Mouse (Mus musculus) heart, embryonic 15.5 days (tissue): ENCODE results near the gene Sos1. TPM values are rescaled to one million over a fixed set of nuclear protein-coding genes. Genes with fewer than 3 reads are reported as not detected.
A peak's percentile ranks its signal among the peaks of the same experiment; 100 is the strongest.
"Not testable (repeated sequence)": the region's sequence is repeated elsewhere in the genome, so short reads cannot be mapped to it uniquely, and the experiment has no call there.

ENCODE experiments used
- ATAC-seq: fragments of 200-750 bp; cut with Nextera tagmentation; replicated peaks from 2 replicates; pipeline ENCODE4 v1.8.0; 2017; ENCODE audit warnings: low read depth, moderate TSS enrichment; ENCODE audit not compliant: insufficient number of reproducible peaks, insufficient read depth, low FRiP score
- H3K27ac ChIP-seq: fragments of 300-500 bp; sonication (generic); 2 replicates; pipeline ENCODE4 v1.5.1; 2015; ENCODE audit warnings: mild to moderate bottlenecking, inconsistent platforms
- H3K27me3 ChIP-seq: fragments of 300-500 bp; sonication (generic); 2 replicates; pipeline ENCODE4 v1.6.1; 2015; ENCODE audit warnings: inconsistent platforms
- H3K36me3 ChIP-seq: fragments of 300-500 bp; sonication (generic); 2 replicates; pipeline ENCODE4 v1.6.1; 2015; ENCODE audit warnings: mild to moderate bottlenecking, inconsistent platforms
- H3K4me1 ChIP-seq: fragments of 300-500 bp; sonication (generic); replicated peaks from 2 replicates; pipeline ENCODE4 v1.6.1; 2015; ENCODE audit warnings: inconsistent platforms
- H3K4me2 ChIP-seq: fragments of 300-500 bp; sonication (generic); 2 replicates; pipeline ENCODE4 v1.6.1; 2015; ENCODE audit warnings: inconsistent platforms, mild to moderate bottlenecking, moderate library complexity
- H3K4me3 ChIP-seq: fragments of 300-500 bp; sonication (generic); 2 replicates; pipeline ENCODE4 v1.5.1; 2015; ENCODE audit warnings: mild to moderate bottlenecking, inconsistent platforms
- H3K9ac ChIP-seq: fragments of 300-500 bp; sonication (generic); 2 replicates; pipeline ENCODE4 v1.6.1; 2015; ENCODE audit warnings: mild to moderate bottlenecking, inconsistent platforms
- H3K9me3 ChIP-seq: fragments of 300-500 bp; sonication (generic); replicated peaks from 2 replicates; pipeline ENCODE4 v1.6.1; 2016; ENCODE audit warnings: inconsistent platforms
- WGBS: fragments of 180-500 bp; shearing (Covaris S2); methylation state at CpG from one replicate; pipeline ENCODE4 v1.1.7; 2015; ENCODE audit warnings: mixed read lengths; 5-methylcytosine and 5-hydroxymethylcytosine counted together
- polyA plus RNA-seq: library from polyadenylated mRNA; unstranded; fragments of >200 nt; fragmentation: Nextera tagmentation; extraction: Ambion mirVana; gene quantifications from 2 replicates; pipeline ENCODE4 v1.2.1, GENCODE M21; 2015

Sos1 gene
- polyA plus RNA-seq, 1 experiment from 2014 or later: 2.5 TPM

DNA sequence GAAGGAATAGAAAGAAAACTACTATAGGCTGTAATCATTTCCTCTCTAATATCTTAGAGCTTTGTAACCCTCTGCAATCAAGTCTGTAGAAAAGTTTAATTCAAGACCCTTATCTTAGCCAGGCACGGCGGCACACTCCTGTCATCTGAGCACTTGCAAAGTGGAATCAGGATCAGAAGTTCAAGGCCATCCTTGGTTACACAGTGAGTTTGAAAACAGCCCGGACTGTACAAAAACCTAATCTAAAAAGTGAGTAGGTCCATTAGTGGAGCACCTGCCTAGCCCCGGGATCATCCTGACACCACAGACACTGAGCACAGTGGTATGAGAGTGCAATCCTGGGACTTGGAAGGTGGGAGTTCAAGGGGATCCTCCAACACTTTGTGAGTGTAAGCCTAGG, 12.6 kb upstream of the Sos1 start:
- no peak overlapping the region for H3K27ac ChIP-seq
- 76% methylated on average over 4 of the region's 4 CpGs for WGBS
- no peak overlapping the region for H3K9ac ChIP-seq
- no peaks in the 10 kb centered on the region for H3K36me3 ChIP-seq
- H3K9me3 ChIP-seq: no peaks in the 10 kb centered on the region
- H3K4me3 ChIP-seq: no peak overlapping the region
- H3K4me1 ChIP-seq: peaks cover 11% of the 10 kb centered on the region
- H3K27me3 ChIP-seq: no peaks in the 10 kb centered on the region
- no peak overlapping the region for H3K4me2 ChIP-seq
- ATAC-seq: no peak

DNA sequence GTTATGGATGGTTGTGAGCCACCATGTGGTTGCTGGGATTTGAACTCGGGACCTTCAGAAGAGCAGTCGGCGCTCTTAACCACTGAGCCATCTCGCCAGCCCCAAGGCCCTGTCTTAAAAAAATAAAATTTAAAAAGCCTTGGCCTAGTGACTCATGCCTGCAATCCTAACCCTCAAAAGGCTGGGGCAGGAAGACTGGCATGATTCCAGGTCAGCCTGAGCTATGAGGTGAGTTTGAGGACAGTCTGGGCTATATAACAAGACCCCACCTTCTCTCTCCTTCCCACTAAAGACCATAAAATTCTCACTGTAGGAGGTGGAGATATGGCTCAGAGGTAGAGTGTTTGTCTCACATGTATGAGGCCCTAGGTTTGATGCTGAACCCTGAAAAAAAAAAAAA, 12.0 kb upstream of the Sos1 start:
- 91% methylated on average over 4 of the region's 4 CpGs for WGBS
- H3K4me2 ChIP-seq: no peak overlapping the region
- no peak overlapping the region for H3K4me3 ChIP-seq
- H3K27me3 ChIP-seq: no peaks in the 10 kb centered on the region
- H3K36me3 ChIP-seq: no peaks in the 10 kb centered on the region
- no peak overlapping the region for H3K27ac ChIP-seq
- no peaks in the 10 kb centered on the region for H3K9me3 ChIP-seq
- ATAC-seq: no peak
- H3K4me1 ChIP-seq: peaks cover 11% of the 10 kb centered on the region
- H3K9ac ChIP-seq: no peak overlapping the region

DNA sequence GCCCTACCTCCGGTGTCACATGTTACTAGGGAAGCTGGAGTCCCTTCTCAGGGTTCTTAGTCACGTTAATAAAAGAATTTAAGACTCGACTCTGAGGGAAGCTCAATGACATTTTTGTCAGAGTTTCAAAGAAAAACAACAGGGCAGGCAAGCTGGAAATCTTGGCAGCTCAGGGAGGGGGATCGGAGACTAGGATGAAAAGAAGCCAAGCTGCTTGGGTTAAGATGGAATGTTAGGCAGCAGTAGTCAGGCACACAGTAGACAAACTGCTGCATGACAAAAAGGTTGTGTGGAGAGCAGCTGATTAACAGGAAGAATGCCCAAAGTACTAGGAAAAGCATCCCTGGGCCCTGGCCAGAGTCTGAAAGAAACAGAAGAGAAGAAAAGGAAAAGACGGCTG, 9.9 kb upstream of the Sos1 start:
- Histone ChIP-seq H3K4me1 (peaks cover 11% of the 10 kb centered on the region), H3K9me3 (no peaks in the 10 kb centered on the region), H3K27ac (no peak overlapping the region), H3K4me2 (no peak overlapping the region), H3K27me3 (no peaks in the 10 kb centered on the region), H3K4me3 (no peak overlapping the region), H3K36me3 (no peaks in the 10 kb centered on the region), H3K9ac (no peak overlapping the region)
- 56% methylated on average over 5 of the region's 5 CpGs for WGBS
- no peak for ATAC-seq

DNA sequence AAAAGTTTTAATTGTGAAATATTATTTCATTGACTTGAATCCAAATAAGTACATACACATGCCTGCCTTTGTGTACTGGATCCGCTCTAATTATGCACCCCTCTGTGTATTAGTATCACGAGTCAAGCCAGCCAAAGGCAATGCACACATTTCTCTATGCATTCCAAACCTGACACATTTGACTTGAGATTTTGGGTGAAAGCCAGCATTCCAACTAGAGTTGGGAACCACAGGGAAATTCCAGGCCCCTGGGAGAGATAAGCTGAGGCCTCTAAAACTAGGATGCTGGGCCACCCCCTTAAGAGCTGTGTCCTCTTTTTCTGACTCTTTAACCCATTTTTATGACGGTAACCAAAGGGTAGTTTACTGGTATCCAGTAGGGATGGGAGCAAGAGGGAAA, 8.7 kb upstream of the Sos1 start:
- ATAC-seq: no peak
- Histone ChIP-seq H3K4me1 (peaks cover 11% of the 10 kb centered on the region), H3K4me2 (no peak overlapping the region), H3K9ac (no peak overlapping the region), H3K27me3 (no peaks in the 10 kb centered on the region), H3K36me3 (no peaks in the 10 kb centered on the region), H3K4me3 (no peak overlapping the region), H3K27ac (peak overlapping the region; percentile 57), H3K9me3 (no peaks in the 10 kb centered on the region)
- 30% methylated on average over 3 of the region's 3 CpGs for WGBS

DNA sequence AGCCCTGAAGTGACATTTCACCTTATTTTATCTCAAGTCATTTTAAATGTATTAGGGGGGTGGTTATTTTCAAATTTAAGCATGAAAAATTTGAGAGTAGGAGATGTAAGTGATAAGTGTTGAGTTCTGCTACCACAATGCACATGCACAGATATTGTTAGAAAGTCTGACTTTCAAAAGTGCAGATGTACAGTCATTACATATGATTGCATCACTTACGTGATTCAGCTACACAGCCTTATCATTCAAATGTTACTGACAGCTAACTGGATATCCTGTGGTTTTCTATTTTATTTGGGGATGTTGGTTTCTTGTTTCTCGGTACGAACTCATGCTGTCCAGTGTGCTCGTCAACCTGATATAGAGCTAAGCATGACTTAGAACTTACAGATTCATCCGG, 4.9 kb upstream of the Sos1 start:
- Histone ChIP-seq H3K4me3 (no peak overlapping the region), H3K9ac (no peak overlapping the region), H3K4me2 (no peak overlapping the region), H3K36me3 (no peaks in the 10 kb centered on the region), H3K4me1 (peaks cover 22% of the 10 kb centered on the region), H3K27me3 (no peaks in the 10 kb centered on the region), H3K27ac (no peak overlapping the region), H3K9me3 (no peaks in the 10 kb centered on the region)
- no peak for ATAC-seq
- 85% methylated on average over 5 of the region's 5 CpGs for WGBS

DNA sequence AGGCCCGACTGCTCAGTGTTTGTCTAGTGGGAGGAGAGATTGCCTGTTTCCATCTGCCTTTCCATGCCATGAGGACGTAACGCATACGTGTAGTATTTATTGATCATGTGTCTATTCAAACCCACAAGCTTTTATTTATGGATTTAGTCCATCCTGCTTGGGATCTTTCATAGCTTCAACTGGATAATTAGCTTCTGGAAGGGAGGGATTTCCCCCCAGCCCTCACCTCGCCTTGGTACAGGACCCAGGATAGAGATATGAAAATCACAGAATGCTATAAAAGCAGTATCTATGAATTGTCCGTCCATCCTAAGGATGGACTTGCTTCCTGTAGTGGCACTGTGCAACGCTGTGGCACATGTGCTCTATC, 587 bp upstream of the Sos1 start:
- peaks cover 25% of the 10 kb centered on the region for H3K4me1 ChIP-seq
- 44% methylated on average over 7 of the region's 7 CpGs for WGBS
- peak overlapping the region; percentile 93; the same call in 1 of the 2 replicates for H3K27ac ChIP-seq
- ATAC-seq: no peak
- H3K27me3 ChIP-seq: no peaks in the 10 kb centered on the region
- H3K4me2 ChIP-seq: peak overlapping the region; percentile 65
- H3K4me3 ChIP-seq: peak overlapping the region; percentile 89
- H3K9ac ChIP-seq: peak overlapping the region; percentile 84
- no peaks in the 10 kb centered on the region for H3K36me3 ChIP-seq
- H3K9me3 ChIP-seq: no peaks in the 10 kb centered on the region

DNA sequence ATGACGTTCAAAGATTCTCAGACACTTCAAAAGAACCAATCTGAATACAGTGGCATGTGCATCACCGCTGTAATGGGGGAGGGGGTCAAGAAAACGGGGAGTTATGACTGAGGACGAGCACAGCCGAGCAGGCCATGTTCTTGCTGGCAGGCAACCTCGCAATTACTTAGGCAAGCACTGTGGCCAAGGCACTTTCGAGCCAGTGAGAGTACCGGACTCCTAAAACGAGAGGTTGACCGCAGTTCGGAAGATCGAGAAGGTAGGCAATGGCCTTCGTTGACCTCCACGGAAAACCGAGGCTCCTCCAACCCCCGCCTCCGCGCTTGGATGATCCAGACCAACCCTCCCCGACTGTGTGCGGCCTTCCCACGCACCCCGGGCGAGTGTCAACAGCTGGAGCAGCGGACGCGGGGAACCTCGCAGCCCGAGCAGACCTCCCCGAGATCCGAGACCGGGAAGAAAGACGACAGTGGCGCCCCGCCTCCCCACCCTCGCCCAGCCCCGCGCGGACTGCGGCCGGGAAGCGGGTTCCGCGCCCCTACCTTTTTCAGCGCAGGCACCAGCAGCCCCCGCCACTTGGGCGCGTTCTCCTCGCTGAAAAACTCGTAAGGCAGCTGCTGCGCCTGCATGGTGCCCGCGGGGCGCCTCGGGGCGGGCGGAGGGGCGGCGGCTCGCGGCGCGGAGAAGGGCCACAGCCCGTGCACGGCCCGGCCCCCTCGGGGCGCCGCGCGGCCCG, 790 bp downstream of the Sos1 start:
- H3K27me3 ChIP-seq: no peaks in the 10 kb centered on the region
- H3K4me3 ChIP-seq: peak overlapping the region; percentile 89
- peak overlapping the region; percentile 93 for H3K27ac ChIP-seq
- H3K9ac ChIP-seq: peak overlapping the region; percentile 84
- peak overlapping the region; percentile 65 for H3K4me2 ChIP-seq
- no peaks in the 10 kb centered on the region for H3K9me3 ChIP-seq
- H3K36me3 ChIP-seq: no peaks in the 10 kb centered on the region
- ATAC-seq: peak; percentile 51
- peaks cover 25% of the 10 kb centered on the region for H3K4me1 ChIP-seq
- WGBS: under 1% methylated on average over 71 of the region's 71 CpGs

DNA sequence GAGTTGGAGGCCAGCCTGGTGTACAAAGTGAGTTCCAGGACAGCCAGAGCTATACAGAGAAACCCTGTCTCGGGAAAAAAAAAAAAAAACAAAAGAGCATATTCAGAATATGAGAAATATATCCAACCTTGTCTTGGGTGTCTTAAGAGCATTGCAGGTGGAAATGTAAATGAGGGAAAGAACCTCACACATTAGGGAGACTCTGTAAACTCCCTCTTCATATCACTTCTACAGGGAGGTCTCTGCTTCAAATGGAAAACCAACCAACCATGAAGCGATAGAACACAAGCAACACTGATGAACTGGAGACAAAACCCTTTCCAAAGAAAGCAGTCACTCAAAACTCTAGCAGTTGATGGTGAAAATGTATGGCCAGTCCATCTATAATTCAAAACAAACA, 2.6 kb downstream of the Sos1 start:
- Histone ChIP-seq H3K27me3 (no peaks in the 10 kb centered on the region), H3K9ac (no peak overlapping the region), H3K27ac (no peak overlapping the region), H3K36me3 (no peaks in the 10 kb centered on the region), H3K4me3 (no peak overlapping the region), H3K4me2 (no peak overlapping the region), H3K9me3 (no peaks in the 10 kb centered on the region), H3K4me1 (peaks cover 27% of the 10 kb centered on the region)
- ATAC-seq: no peak
- 86% methylated on average over 2 of the region's 2 CpGs for WGBS

DNA sequence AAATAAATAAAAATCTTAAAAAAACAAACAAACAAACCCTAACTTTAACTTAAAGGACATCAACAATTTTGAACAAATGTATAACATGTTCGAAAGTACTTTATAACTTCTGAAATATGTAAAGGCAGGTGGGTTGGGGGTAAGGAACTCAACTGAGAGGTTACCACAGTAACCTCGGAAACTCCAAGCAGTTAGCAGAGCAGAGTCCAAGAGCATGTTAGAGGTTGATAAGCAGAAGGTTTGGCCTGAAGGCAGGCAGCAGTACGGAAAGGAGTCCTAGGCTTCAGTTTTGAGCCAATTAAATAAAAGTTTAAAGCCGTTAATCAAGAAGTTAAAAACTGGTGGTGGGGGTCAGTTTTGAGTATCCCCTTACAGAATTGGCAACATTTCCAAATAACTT, 3.8 kb downstream of the Sos1 start:
- H3K4me2 ChIP-seq: no peak overlapping the region
- peaks cover 24% of the 10 kb centered on the region for H3K4me1 ChIP-seq
- H3K9ac ChIP-seq: no peak overlapping the region
- no peak for ATAC-seq
- no peaks in the 10 kb centered on the region for H3K27me3 ChIP-seq
- no peaks in the 10 kb centered on the region for H3K36me3 ChIP-seq
- 84% methylated on average over 4 of the region's 4 CpGs for WGBS
- H3K9me3 ChIP-seq: no peaks in the 10 kb centered on the region
- no peak overlapping the region for H3K4me3 ChIP-seq
- no peak overlapping the region for H3K27ac ChIP-seq

DNA sequence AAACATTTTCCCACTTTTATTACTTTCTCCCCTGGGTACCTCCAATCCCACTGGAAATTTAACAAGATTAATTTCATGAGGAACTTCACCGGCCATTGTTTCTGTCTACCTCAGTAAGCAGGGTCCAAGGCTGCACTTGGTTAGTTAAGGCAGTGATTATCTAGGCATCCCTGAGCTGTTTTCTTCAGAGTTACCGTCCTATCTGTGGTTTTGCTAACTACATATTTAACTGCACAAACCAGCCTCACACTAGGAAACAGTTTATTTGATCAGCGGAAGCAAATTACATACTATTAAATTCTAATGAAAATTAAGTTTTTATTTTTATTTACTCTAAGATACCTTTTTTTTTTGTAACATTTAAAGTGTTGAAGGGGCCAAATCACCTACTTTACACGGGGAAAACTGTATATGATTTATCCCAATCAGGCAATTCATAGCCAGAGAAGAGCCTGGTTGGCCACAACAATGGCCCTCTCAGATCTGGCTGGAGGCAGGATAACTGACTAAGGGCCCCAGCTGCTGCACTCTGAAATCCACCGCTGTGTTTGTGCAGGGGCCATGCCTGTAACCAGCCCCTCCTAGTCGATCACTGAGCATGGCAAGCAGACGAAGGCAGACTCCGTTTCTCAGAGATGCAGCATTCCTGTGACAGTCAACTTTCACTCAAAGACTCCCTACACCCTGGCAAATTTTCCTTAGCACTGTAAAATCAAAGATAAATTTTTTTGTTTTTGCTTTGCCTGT, 9.0 kb downstream of the Sos1 start:
- Histone ChIP-seq H3K27me3 (no peaks in the 10 kb centered on the region), H3K27ac (no peak overlapping the region), H3K9me3 (no peaks in the 10 kb centered on the region), H3K4me1 (peaks cover 8% of the 10 kb centered on the region), H3K9ac (no peak overlapping the region), H3K36me3 (no peaks in the 10 kb centered on the region), H3K4me3 (no peak overlapping the region), H3K4me2 (no peak overlapping the region)
- 43% methylated on average over 8 of the region's 8 CpGs for WGBS
- ATAC-seq: no peak

DNA sequence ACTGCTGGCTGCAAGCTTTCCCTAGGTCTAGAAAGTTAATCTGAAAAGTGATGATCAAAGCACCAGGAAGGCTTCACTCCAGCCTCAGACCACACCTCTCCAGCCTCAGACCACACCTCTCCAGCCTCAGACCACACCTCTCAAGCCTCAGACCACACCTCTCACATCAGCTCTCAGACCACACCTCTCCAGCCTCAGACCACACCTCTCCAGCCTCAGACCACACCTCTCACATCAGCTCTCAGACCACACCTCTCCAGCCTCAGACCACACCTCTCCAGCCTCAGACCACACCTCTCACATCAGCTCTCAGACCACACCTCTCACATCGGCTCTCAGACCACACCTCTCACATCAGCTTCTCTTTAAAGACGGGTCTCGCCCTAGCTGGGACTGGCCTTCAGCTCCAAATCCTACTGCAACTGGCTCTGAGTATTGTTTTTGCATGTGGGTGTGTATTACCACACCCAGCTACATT, 11.8 kb downstream of the Sos1 start:
- peaks cover 10% of the 10 kb centered on the region for H3K4me1 ChIP-seq

DNA sequence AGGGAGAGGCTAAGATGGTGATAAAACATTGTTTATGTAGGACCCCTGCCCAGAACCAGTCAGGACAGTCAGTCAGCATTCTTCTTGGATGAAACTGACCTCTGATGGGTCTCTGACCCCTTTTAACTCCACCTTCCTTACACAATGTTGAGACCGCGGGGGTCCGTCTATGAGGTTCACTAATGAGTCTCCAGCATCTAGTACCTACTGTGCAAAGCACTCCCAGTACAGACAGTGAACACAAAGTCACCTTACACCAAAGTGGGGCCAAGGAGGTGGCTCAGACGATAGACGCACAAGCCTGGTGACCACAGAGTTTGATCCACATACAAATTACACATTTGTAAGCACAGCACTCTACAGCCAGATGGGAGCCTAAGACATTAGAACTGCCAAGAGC, 20.0 kb downstream of the Sos1 start:
- H3K4me2 ChIP-seq: no peak overlapping the region
- no peaks in the 10 kb centered on the region for H3K9me3 ChIP-seq
- H3K9ac ChIP-seq: no peak overlapping the region
- no peak overlapping the region for H3K4me3 ChIP-seq
- H3K27ac ChIP-seq: peak overlapping the region; percentile 3; the same call in 1 of the 2 replicates
- H3K4me1 ChIP-seq: peaks cover 8% of the 10 kb centered on the region
- no peaks in the 10 kb centered on the region for H3K36me3 ChIP-seq
- 66% methylated on average over 5 of the region's 5 CpGs for WGBS
- no peak for ATAC-seq
- no peaks in the 10 kb centered on the region for H3K27me3 ChIP-seq

More for the DNA sequence above, 11.8 kb downstream of the Sos1 start:
- not testable (repeated sequence) for H3K36me3 ChIP-seq, H3K9me3 ChIP-seq, H3K4me2 ChIP-seq, H3K4me3 ChIP-seq, H3K27ac ChIP-seq, H3K27me3 ChIP-seq, H3K9ac ChIP-seq, ATAC-seq
- 44% methylated on average over 3 of the region's 3 CpGs for WGBS
